Comparison of ENCODE assay signal across 7 mouse cellular contexts in the genomic region with DNA sequence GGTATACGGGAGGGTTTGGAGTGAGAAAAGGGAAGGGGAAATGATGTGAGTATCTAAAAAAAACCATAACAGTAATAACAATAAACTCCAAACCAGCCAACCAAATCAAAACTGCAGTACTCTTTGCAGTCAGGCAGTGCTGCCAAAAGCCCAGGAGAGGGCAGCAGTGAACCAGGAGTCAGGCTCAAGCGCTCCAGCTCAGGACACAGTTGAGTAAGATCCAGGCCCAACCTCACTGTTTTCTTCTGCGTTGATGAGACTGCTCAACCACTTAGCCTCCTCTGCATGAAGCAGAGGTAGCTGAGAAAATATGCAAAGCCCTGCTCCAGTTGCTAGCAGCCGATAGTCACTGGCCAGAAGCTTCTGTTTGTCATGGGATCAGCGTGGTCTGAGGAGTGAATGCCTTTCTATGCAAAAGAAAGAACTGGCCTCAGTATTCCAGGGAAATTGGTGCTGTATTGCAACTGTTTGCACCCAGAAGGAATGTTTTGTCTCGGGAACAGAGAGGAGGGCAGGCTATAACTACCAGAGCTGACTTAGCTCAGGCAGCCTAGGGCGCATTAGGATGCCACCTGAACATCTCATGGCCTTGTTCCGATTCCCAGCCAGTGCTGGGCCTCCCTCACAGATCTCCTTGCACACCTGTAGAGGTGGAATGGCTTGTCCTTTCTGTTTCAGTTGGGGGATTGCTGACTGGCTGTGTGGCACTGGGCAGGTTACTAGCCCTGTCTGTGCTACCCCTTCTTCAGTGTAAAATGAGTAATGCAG. TPM values are rescaled to one million over a fixed set of nuclear protein-coding genes. Genes with fewer than 3 reads are reported as not detected.
A peak's percentile ranks its signal among the peaks of the same experiment; 100 is the strongest.
DNase-seq lines count a peak whose midpoint lies in the region; ATAC-seq and TF ChIP-seq lines count a peak whose summit lies in the region.

No protein-coding gene starts in this region.

- H3K4me1 ChIP-seq in forebrain, postnatal 0 days (ENCODE audit: insufficient read depth): no peaks in the 10 kb centered on the region
- H3K4me1 ChIP-seq in hindbrain, embryonic 13.5 days (replicated peaks): no peaks in the 10 kb centered on the region

- peak; percentile 97 for TF ChIP-seq CTCF in forebrain, postnatal 0 days (IDR thresholded peaks at IDR 0.05; ENCODE audit: low read depth)

- ATAC-seq in forebrain, postnatal 0 days: peak; percentile 94
- peak; percentile 81 for ATAC-seq in hindbrain, embryonic 13.5 days (ENCODE audit: low FRiP score)

- peaks cover 5% of the 10 kb centered on the region; the same call in 1 of the 2 replicates for H3K36me3 ChIP-seq in forebrain, postnatal 0 days (ENCODE audit: insufficient read depth)
- H3K36me3 ChIP-seq in hindbrain, embryonic 13.5 days: peaks cover 9% of the 10 kb centered on the region

- DNase-seq in R1 (ENCODE audit: low read depth, low spot score): peak; percentile 71
- peak; percentile 76 to 79 for DNase-seq in cerebellum, adult 18-20 months
- peak; percentile 90 for DNase-seq in forebrain, postnatal 0 days
- DNase-seq in layer of hippocampus, postnatal 10 days (ENCODE audit: low spot score in 2 of 2): peak; percentile 71 to 83
- peak; percentile 59 to 75 for DNase-seq in lung, postnatal 4 days
- DNase-seq in right cerebral cortex, postnatal 10 days (ENCODE audit: low spot score in 2 of 2): peak; percentile 85 to 88

- H3K9me3 ChIP-seq in forebrain, postnatal 0 days (ENCODE audit: low read length): no peaks in the 10 kb centered on the region
- H3K9me3 ChIP-seq in hindbrain, embryonic 13.5 days: no peaks in the 10 kb centered on the region

- no peak overlapping the region for H3K4me3 ChIP-seq in forebrain, postnatal 0 days (ENCODE audit: low read depth, low read length)
- no peak overlapping the region for H3K4me3 ChIP-seq in hindbrain, embryonic 13.5 days

- 39% methylated on average over 8 of the region's 8 CpGs for WGBS in forebrain, postnatal 0 days
- 42% methylated on average over 8 of the region's 8 CpGs for WGBS in hindbrain, embryonic 13.5 days

- H3K27me3 ChIP-seq in forebrain, postnatal 0 days (ENCODE audit: insufficient read depth, low read length): no peaks in the 10 kb centered on the region
- no peaks in the 10 kb centered on the region for H3K27me3 ChIP-seq in hindbrain, embryonic 13.5 days

- H3K4me2 ChIP-seq in forebrain, postnatal 0 days (ENCODE audit: low read depth): no peak overlapping the region
- H3K4me2 ChIP-seq in hindbrain, embryonic 13.5 days: no peak overlapping the region

- H3K27ac ChIP-seq in forebrain, postnatal 0 days (ENCODE audit: low read depth, low read length): no peak overlapping the region
- no peak overlapping the region for H3K27ac ChIP-seq in hindbrain, embryonic 13.5 days

- H3K9ac ChIP-seq in forebrain, postnatal 0 days: no peak overlapping the region
- 0 out of 2 replicates have a peak overlapping the region, but pooled peaks have one; percentile 11 for H3K9ac ChIP-seq in hindbrain, embryonic 13.5 days

RNA-seq across cellular contexts. Expression of a gene that starts 53.3 kb away (rescaled TPM):
- total RNA-seq in forebrain, postnatal 0 days (2014; rRNA removed): 56.7 and 85.1 TPM in 2 replicates
- polyA plus RNA-seq in forebrain, postnatal 0 days (2015; fragmentation: Nextera tagmentation; extraction: Ambion mirVana): 14.6 and 27.7 TPM in 2 replicates
- 34.6 and 39.3 TPM in 2 replicates for polyA plus RNA-seq in hindbrain, embryonic 13.5 days (2015; fragmentation: Nextera tagmentation; extraction: Ambion mirVana)
- total RNA-seq in layer of hippocampus, postnatal 10 days (2021): 100 to 1,000 TPM; 165 to 168 TPM
